Mouse (Mus musculus) lung, adult 18-20 months (tissue): ENCODE measurements around the gene Bach2.
A peak's percentile ranks its signal among the peaks of the same experiment; 100 is the strongest.

ENCODE experiments used
- DNase-seq, 2 experiments: peaks; one replicate each; pipeline ENCODE4 v3.0.0; 2022; ENCODE audit warnings: mixed read lengths in 2 of 2

Gene Bach2

DNA sequence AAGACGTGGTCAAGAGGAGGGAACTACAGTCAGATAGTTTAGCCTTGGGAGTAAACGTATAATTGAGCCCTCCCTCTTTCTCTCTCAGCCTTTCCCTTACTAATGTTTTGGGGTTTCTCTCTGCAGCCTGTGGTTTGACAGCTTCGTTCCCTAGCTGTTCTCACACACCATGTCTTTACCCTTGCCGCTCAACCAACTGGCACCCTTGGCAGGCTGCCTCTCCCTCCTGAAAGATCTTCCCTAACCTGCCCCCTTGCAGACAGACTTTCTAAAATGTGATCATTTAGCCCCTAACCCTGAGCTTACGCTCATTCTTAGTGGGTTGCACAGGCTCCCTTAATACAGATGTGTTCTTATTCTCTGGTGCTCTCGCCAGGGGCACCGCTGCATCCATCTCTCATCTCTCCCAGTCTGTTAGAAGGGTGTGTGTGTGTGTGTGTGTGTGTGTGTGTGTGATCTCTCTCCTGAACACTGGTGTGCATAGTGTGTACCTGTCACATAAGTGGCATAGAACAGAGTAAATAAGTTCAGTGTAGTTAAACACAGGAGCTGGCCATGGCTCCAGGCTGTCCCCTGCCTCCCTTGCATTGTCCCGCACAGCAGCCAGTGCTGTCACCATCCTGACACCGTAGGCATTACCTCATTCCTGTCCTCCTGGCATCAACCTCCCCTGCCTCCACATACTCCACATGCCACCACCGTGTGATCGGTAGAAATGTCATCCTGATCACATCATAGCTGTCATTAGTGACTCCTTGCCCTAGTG lies 201.6 kb downstream of the Bach2 start:
- DNase-seq: no peak

DNA sequence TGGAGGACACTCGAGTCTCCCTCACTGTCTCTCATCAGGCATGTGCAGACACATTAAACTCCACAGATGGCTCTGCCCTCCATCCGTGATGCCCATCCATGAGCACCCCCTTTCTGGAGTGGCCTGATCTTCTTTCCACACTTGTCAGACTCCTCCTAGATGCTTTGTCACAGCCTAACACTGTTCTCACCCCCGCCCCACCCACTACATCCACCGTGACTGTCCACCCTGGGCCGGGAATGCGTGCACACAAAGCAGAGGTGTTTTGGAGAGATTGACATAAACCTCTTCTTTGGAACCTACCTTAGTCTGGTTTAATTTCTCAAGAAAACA lies 202.1 kb downstream of the Bach2 start:
- DNase-seq: no peak

- no peak for DNase-seq
Measured at GRCm38 (mm10) chr4:32444671-32445196, 206.1 kb downstream of the Bach2 start.

- no peak for DNase-seq
Measured at GRCm38 (mm10) chr4:32447850-32448249, 209.2 kb downstream of the Bach2 start.

DNA sequence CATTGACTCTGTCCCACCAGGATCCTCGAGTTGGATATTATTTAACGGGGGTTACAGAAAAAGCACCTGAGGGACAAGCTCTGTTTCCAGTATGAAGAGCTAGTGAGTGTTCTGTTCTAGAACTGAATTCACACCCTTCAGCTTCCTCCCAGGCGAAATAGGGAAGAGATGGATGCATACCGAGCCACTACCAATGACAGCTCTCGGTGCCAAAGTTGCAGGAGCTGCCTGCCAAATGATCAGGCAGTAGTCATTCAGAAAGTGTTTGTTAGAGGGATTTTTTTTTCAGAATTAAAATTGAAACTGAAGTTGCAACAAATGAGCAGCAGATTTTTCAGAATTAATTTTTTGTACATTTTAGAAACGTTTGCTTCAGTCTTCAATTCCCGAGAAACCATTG lies 223.4 kb downstream of the Bach2 start:
- DNase-seq: no peak

DNA sequence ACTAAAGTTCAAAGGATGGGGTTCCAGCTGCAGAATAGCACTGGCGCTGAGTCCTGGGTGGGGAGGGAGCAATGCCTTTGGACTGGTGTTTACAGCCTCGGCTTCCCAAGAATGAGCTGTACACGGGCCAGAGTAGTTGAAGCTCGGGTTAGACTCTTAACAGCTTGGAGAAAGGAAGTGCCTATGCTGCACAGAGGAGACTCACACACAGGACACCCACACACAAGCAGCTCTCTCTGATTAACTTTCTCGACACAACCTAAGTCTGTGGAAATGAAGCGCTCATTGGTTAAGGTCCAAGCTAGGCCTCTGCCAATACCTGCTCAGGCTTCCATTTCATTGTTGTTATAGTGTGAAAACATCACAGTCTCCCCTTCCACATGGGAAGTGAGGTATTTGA lies 224.5 kb downstream of the Bach2 start:
- peak in 1 of 2 experiments; percentile 16 for DNase-seq

GRCm38 (mm10) chr4:32464540-32464939 lies 225.9 kb downstream of the Bach2 start:
- DNase-seq: no peak

- DNase-seq: peak; percentile 8 to 15
Measured at GRCm38 (mm10) chr4:32466031-32466430, 227.4 kb downstream of the Bach2 start.

GRCm38 (mm10) chr4:32477977-32478660 lies 239.5 kb downstream of the Bach2 start:
- DNase-seq: no peak

DNA sequence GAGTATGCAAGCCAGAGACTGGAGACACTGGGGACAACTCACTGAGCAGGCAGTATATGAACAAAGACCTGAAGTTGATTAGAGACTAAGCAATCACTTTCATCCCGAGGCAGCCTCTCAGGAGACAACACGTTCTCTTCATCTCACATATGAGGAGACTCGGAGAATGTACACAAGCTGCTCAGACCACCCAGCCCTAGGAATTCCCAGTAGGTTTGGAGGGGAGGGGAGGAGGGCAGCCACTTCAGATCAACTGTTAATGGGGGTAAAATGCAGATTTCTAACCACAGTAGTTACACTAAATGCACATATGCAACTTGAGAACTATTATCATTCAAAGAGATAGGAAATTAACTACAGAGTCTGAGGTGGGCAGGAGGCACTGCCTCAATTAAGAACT lies 240.6 kb downstream of the Bach2 start:
- DNase-seq: no peak

DNA sequence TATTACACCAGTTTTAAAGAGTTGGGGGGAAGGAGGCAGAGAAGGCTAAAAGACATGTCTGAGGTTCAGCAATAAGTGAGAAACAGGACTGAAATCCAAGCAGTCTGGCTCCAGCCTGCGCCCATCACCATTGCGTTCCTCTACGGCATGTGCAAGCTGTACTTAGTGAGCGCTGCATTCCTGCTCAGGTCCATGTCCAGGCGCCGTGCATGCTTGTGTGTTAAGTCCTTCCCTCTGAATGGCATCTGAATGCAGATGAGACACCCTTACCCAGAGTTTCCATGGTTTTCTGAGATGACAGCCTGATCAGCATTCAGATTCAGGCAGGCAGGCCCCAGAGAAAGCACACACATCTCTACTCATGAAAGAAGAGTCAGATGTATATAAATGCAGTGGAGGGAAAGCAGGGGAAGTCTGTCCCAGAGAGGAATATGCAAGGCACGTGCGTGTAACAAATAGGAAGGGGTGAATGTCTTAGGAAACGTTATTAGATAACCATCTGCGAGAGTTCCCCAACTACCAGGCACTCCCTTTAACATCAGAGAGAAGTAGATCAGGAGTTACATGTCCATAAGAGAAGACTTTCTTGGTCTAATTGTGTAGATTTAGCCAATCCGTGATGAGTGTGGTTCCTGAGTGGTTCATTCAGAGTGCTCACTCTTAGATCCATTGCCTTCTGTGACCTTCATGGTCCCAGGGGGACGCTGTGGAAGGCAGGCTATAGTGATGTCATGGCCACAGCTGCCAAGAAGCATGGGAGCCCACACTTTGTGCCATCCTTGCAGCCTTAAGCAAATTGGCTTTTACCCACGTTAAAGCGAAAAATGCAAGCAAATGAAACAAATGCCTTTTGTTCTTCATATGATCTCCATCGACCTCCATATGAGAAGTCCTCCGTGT lies 241.4 kb downstream of the Bach2 start:
- no peak for DNase-seq

DNA sequence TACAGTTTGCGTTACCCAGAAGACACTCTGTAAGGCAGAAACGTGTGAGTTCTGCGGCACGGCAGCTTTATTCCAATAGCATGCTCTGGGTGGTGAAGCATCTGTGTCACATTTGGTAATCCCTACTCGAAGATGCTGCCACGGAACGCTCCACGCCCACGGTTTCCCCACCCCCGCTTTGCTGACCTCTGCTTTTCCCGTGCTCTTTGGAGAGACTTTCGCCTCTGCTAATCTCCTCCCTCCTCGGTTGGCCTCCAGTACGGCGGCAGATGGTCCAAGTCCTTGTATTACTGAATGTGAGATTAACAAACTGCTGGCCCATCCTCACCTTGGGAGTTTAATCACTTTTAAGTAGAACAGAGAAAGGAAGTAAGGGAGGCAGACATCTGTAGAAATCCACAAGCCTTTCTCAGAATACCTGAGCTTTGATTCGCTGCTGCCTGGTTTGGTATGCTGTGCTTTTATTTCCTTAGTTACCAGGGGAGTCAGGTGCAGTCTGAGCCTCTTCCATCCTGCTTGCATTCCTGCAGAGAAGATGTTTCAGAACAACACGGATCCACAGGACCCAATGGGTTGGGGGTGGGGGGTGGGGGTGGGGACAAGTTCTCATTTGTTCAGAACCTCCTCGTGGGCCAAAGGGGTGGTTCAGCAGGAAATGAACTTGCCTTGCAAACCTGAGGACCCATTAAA lies 242.9 kb downstream of the Bach2 start:
- no peak for DNase-seq

GRCm38 (mm10) chr4:32482138-32482537 lies 243.5 kb downstream of the Bach2 start:
- no peak for DNase-seq

GRCm38 (mm10) chr4:32482936-32483335 lies 244.3 kb downstream of the Bach2 start:
- DNase-seq: no peak

DNA sequence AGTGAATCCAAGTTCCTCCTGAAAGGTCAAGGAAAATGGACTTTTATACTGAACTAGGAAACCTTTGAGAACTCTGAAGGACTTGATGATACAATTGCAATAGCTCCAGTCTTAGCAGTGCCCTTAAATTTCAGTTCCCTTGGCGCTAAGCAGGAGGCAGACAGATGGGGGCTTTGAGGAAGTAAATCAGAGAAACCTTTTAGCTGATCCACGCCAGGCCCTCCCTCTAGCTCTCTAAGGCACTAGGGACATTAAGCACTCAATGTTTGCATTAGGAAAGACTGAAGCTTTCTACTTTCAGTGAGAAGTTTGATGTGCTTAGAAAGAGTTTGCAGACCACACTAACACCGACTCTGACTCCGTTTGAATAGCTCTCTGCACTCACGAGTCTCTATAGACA lies 247.2 kb downstream of the Bach2 start:
- no peak for DNase-seq

- DNase-seq: no peak
Measured at GRCm38 (mm10) chr4:32486654-32487398, 248.2 kb downstream of the Bach2 start.

DNA sequence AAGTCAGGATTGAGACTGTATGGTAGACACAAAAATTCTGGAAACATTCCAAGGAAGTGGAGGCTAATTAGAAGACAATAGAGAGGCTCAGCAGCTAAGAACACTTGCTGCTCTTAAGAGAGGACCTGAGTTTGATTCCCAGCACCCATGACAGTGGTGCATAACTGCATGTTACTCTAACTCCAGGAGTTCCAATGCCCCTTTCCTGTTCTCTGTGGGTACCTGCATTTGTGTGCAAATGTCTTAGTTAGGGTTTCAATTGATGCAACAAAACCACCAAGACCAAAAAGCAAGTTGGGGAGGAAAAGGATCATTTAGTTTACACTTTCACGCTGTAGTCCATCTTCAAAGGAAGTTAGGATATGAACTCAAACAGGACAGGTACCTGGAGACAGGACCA lies 250.6 kb downstream of the Bach2 start:
- DNase-seq: no peak

GRCm38 (mm10) chr4:32491176-32491575 lies 252.6 kb downstream of the Bach2 start:
- no peak for DNase-seq

GRCm38 (mm10) chr4:32492834-32493233 lies 254.2 kb downstream of the Bach2 start:
- no peak for DNase-seq

GRCm38 (mm10) chr4:32501780-32502179 lies 263.2 kb downstream of the Bach2 start:
- no peak for DNase-seq

DNA sequence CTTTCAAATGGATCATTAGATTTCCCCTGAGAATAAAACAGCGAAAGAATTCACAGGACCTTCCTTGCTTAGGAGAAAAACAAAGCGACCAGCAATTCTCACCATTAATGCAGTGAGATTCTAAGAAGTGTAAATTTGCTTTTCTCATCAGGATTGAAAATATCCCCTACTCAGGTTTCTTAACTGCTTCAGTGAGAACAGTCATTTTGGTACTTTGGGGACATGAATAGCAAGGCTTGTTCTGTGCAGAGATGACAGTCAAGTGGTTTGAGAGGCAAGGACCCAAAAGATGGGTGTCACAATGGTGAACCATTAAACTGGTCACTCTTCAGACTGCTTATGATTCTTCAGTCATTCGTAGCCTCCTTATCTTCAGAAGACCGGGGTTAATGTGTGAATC lies 263.6 kb downstream of the Bach2 start:
- DNase-seq: no peak

- DNase-seq: no peak
Measured at GRCm38 (mm10) chr4:32504236-32504635, 265.6 kb downstream of the Bach2 start.
